ENCODE assay signal across 12 mouse cellular contexts in the genomic region with DNA sequence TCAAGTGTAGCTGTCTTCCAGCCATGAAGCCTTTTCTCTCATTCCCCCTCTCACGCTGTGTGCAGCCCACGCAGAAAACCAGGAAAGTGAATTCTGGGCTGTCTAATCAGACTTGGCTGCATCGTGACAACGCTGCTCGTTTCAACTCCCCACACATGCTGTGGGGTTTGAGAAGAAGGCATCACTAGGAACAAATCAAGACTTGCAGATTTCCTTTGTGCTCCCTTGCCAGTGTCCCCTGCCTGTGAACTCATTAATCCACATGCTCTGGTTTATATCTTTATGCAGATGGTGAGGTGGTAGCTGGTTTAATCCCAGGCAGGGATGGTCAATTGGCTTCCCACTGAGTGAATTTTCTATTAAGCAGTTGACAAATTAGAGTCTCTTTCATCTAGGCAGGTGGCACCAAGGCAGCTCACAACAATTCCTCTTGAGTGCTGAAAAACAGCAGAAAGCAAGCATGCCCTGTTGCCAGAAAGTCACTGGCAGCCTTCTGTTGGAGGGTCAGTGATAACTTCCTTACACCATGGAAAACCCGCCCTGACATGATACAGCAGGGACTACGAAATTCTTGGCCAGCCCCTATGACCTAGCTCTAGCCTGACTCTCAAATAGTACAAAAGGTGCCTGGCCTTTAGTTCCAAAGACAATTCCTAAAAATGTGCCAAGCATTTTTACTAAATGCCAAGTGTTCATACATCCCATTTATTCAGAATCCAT. TPM values are rescaled to one million over a fixed set of nuclear protein-coding genes. Genes with fewer than 3 reads are reported as not detected.
DNase-seq lines count a peak whose midpoint lies in the region; ATAC-seq lines count a peak whose summit lies in the region.
"Had no signal": no experiment of that assay in that cellular context is flagged by ENCODE, and none has a peak within 500 bp of the region (broad histone marks: within the 10 kb centered on the region; RNA-seq: fewer than 3 reads in every experiment).

No protein-coding gene starts in this region.

- H3K27me3 ChIP-seq in forebrain, embryonic 16.5 days (replicated peaks; ENCODE audit: control insufficient read depth, insufficient read depth, low read length), result no peaks in the 10 kb centered on the region
- peaks cover 25% of the 10 kb centered on the region for H3K27me3 ChIP-seq in kidney, embryonic 15.5 days

- no peaks in the 10 kb centered on the region for H3K9me3 ChIP-seq in forebrain, embryonic 16.5 days (ENCODE audit: control insufficient read depth, low read length)
- H3K9me3 ChIP-seq in kidney, embryonic 15.5 days (replicated peaks), result no peaks in the 10 kb centered on the region
- H3K9me3 ChIP-seq: embryonic facial prominence, embryonic 13.5 days had no signal

- H3K27ac ChIP-seq in forebrain, embryonic 16.5 days (ENCODE audit: low read length), result no peak overlapping the region
- no peak overlapping the region for H3K27ac ChIP-seq in kidney, embryonic 15.5 days
- H3K27ac ChIP-seq: embryonic facial prominence, embryonic 13.5 days had no signal

- 0 out of 2 replicates have a peak, but pooled peaks cover 6% of the 10 kb centered on the region for H3K4me1 ChIP-seq in forebrain, embryonic 16.5 days (replicated peaks; ENCODE audit: control insufficient read depth, insufficient read depth, low read length)
- H3K4me1 ChIP-seq in kidney, embryonic 15.5 days, result no peaks in the 10 kb centered on the region
- H3K4me1 ChIP-seq: embryonic facial prominence, embryonic 13.5 days had no signal

- DNase-seq in layer of hippocampus, adult 11-12 months (ENCODE audit: low spot score), result peak; percentile 14
- no peak for DNase-seq in layer of hippocampus, adult 9-10 months (ENCODE audit: low spot score)
- peak; percentile 32 to 55 for DNase-seq in left cerebral cortex, adult 9 months (ENCODE audit: low spot score in 2 of 2)
- peak; percentile 51 for DNase-seq in right cerebral cortex, postnatal 25 days
- DNase-seq: adrenal gland, adult 2 months; heart, postnatal 10 days had no signal

- no peak overlapping the region for H3K9ac ChIP-seq in forebrain, embryonic 16.5 days (replicated peaks; ENCODE audit: low read depth, low read length)
- H3K9ac ChIP-seq in kidney, embryonic 15.5 days, result no peak overlapping the region
- H3K9ac ChIP-seq: embryonic facial prominence, embryonic 13.5 days had no signal

- H3K36me3 ChIP-seq in forebrain, embryonic 16.5 days (ENCODE audit: control insufficient read depth, insufficient read depth), result no peaks in the 10 kb centered on the region
- no peaks in the 10 kb centered on the region for H3K36me3 ChIP-seq in kidney, embryonic 15.5 days
- H3K36me3 ChIP-seq: embryonic facial prominence, embryonic 13.5 days had no signal

- 35% methylated on average over 7 of the region's 7 CpGs for WGBS in forebrain, embryonic 16.5 days
- 44% methylated on average over 7 of the region's 7 CpGs for WGBS in kidney, embryonic 15.5 days

- H3K4me3 ChIP-seq in forebrain, embryonic 16.5 days (replicated peaks; ENCODE audit: low read length), result no peak overlapping the region
- H3K4me3 ChIP-seq in kidney, embryonic 15.5 days (replicated peaks), result no peak overlapping the region
- H3K4me3 ChIP-seq: embryonic facial prominence, embryonic 13.5 days had no signal

- H3K4me2 ChIP-seq in forebrain, embryonic 16.5 days (ENCODE audit: low read length), result no peak overlapping the region
- no peak overlapping the region for H3K4me2 ChIP-seq in kidney, embryonic 15.5 days

- peak; percentile 63 for ATAC-seq in forebrain, embryonic 16.5 days
- ATAC-seq in megakaryocyte progenitor cell, adult 5-6 weeks (replicated peaks; ENCODE audit: poor library complexity), result no peak
- no peak for ATAC-seq in megakaryocyte-erythroid progenitor cell, adult 5-6 weeks (replicated peaks; ENCODE audit: low FRiP score, low TSS enrichment, poor library complexity, severe bottlenecking)
- ATAC-seq in kidney, embryonic 15.5 days (replicated peaks; ENCODE audit: low FRiP score), result no peak

RNA-seq across cellular contexts. Expression of a gene that starts 32.1 kb away (rescaled TPM):
- 0.29 TPM in 1 of 2 replicates, not detected in the other for polyA plus RNA-seq in forebrain, embryonic 16.5 days (2015; fragmentation: Nextera tagmentation; extraction: Ambion mirVana)
- not detected in 2 replicates for total RNA-seq in megakaryocyte progenitor cell, adult 5-6 weeks (2015)
- not detected in 2 replicates for total RNA-seq in megakaryocyte progenitor cell, adult 5-6 weeks (2017)
- total RNA-seq in megakaryocyte-erythroid progenitor cell, adult 5-6 weeks (2014; fragmentation: Nextera tagmentation), result not detected in 2 replicates
- total RNA-seq in megakaryocyte-erythroid progenitor cell, adult 5-6 weeks (2017), result not detected in 2 replicates
- polyA plus RNA-seq in kidney, embryonic 15.5 days (2015; fragmentation: Nextera tagmentation; extraction: Ambion mirVana), result 6.0 and 12.0 TPM in 2 replicates
- polyA plus RNA-seq: liver, adult 2 months had no signal
